Mouse (Mus musculus) limb, embryonic 14.5 days (tissue): Measurements from ENCODE around the gene Fam133b. TPM values are rescaled to one million over a fixed set of nuclear protein-coding genes. Genes with fewer than 3 reads are reported as not detected.

Experiments
- ATAC-seq: fragments of 200-750 bp; cut with Nextera tagmentation; 2 replicates; pipeline ENCODE4 v1.8.0; 2017; ENCODE audit warnings: low read depth, moderate number of reproducible peaks, moderate TSS enrichment; ENCODE audit not compliant: low FRiP score
- DNase-seq: peaks from one replicate; pipeline ENCODE4 v3.0.0-alpha.2; 2015; ENCODE audit warnings: low spot score
- H3K27ac ChIP-seq: fragments of 300-500 bp; sonication (generic); replicated peaks from 2 replicates; pipeline ENCODE4 v1.5.1; 2014; ENCODE audit warnings: low read depth, mild to moderate bottlenecking, low read length, moderate library complexity, mixed read lengths
- H3K27me3 ChIP-seq: fragments of 300-500 bp; sonication (generic); 2 replicates; pipeline ENCODE4 v1.6.1; 2014; ENCODE audit warnings: low read length, mixed read lengths; ENCODE audit not compliant: control insufficient read depth, insufficient read depth
- H3K36me3 ChIP-seq: fragments of 300-500 bp; sonication (generic); 2 replicates; pipeline ENCODE4 v1.6.1; 2014; ENCODE audit warnings: mild to moderate bottlenecking, low read length, moderate library complexity, mixed read lengths; ENCODE audit not compliant: control insufficient read depth, insufficient read depth
- H3K4me1 ChIP-seq: fragments of 300-500 bp; sonication (generic); 2 replicates; pipeline ENCODE4 v1.6.1; 2014; ENCODE audit warnings: antibody characterized with exemption, low read length, mixed read lengths; ENCODE audit not compliant: control insufficient read depth, insufficient read depth
- H3K4me2 ChIP-seq: fragments of 300-500 bp; sonication (generic); replicated peaks from 2 replicates; pipeline ENCODE4 v1.6.1; 2014; ENCODE audit warnings: low read depth, mild to moderate bottlenecking, low read length, moderate library complexity; ENCODE audit not compliant: severe bottlenecking
- H3K4me3 ChIP-seq: fragments of 300-500 bp; sonication (generic); replicated peaks from 2 replicates; pipeline ENCODE4 v1.5.1; 2014; ENCODE audit warnings: low read length
- H3K9ac ChIP-seq: fragments of 300-500 bp; sonication (generic); 2 replicates; pipeline ENCODE4 v1.6.1; 2014; ENCODE audit warnings: mild to moderate bottlenecking, low read depth, low read length, moderate library complexity; ENCODE audit not compliant: severe bottlenecking
- H3K9me3 ChIP-seq: fragments of 300-500 bp; sonication (generic); 2 replicates; pipeline ENCODE4 v1.6.1; 2016; ENCODE audit warnings: low read length; ENCODE audit not compliant: control insufficient read depth
- POLR2A ChIP-seq: fragments of 200-500 bp; IDR thresholded peaks from 2 replicates; pipeline ENCODE4 v1.8.0; 2012; ENCODE audit warnings: inconsistent platforms, mild to moderate bottlenecking, moderate library complexity, borderline replicate concordance; ENCODE audit not compliant: insufficient read depth, insufficient read length; ENCODE audit errors: extremely low read depth
- WGBS: fragments of 180-500 bp; shearing (Covaris S2); extraction: QIAGEN DNeasy Blood & Tissue Kit; methylation state at CpG from one replicate; pipeline ENCODE4 v1.1.7; 2014; 5-methylcytosine and 5-hydroxymethylcytosine counted together
- polyA plus RNA-seq, 2 experiments: library from polyadenylated mRNA; depleted of rRNA in 1 of 2; stranded (reverse) in 1 of 2; unstranded in 1 of 2; fragments of >200 nt; fragmentation: Nextera tagmentation in 1 of 2; extraction: Ambion mirVana in 1 of 2; gene quantifications; 2 replicates each; pipeline versions ENCODE4 v1.2.1 to v1.2.3; 2012 to 2014

The Fam133b gene
- polyA plus RNA-seq, 2 experiments: 29.2 to 32.1 TPM

DNA sequence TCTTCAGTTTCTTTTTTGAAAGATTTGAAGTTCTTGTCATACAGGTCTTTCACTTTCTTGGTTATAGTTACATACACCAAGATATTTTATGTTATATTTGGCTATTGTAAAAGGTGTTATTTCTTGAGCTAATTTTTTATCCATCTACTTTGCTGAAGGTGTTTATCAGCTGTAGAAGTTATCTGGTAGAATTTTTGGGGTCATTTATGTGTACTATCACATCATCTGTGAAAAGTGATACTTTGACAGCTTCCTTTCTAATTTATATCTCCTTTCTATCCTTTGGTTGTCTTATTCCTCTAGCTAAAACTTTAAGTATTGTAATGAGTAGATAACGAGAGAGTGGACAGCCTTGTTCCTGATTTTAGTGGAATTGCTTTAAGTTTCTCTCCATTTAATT is 7.8 kb downstream of the Fam133b start:
- no peak overlapping the region for H3K9ac ChIP-seq
- H3K9me3 ChIP-seq: no peaks in the 10 kb centered on the region
- DNase-seq (no peak), ATAC-seq (no peak)
- 90% methylated on average over 1 of the region's 1 CpGs for WGBS
- peaks cover 17% of the 10 kb centered on the region for H3K36me3 ChIP-seq
- no peak overlapping the region for H3K4me3 ChIP-seq
- TF ChIP-seq POLR2A: no peak
- no peaks in the 10 kb centered on the region for H3K27me3 ChIP-seq
- no peaks in the 10 kb centered on the region for H3K4me1 ChIP-seq
- H3K4me2 ChIP-seq: no peak overlapping the region
- H3K27ac ChIP-seq: no peak overlapping the region

GRCm38 (mm10) chr5:3554198-3554597 is 10.6 kb downstream of the Fam133b start:
- no peak overlapping the region for H3K4me2 ChIP-seq
- no peak overlapping the region for H3K27ac ChIP-seq
- no peaks in the 10 kb centered on the region for H3K27me3 ChIP-seq
- no peak overlapping the region for H3K4me3 ChIP-seq
- DNase-seq (no peak), ATAC-seq (no peak)
- no peaks in the 10 kb centered on the region for H3K9me3 ChIP-seq
- no peaks in the 10 kb centered on the region for H3K4me1 ChIP-seq
- peaks cover 38% of the 10 kb centered on the region for H3K36me3 ChIP-seq
- TF ChIP-seq POLR2A: no peak
- no peak overlapping the region for H3K9ac ChIP-seq
- WGBS: 95% methylated on average over 2 of the region's 2 CpGs

GRCm38 (mm10) chr5:3571266-3571665 is 27.6 kb downstream of the Fam133b start, which contains the start of gene 1700109H08Rik:
Gene 1700109H08Rik (plus strand): TSS chr5:3571566.
- H3K27me3 ChIP-seq: no peaks in the 10 kb centered on the region
- 93% methylated on average over 4 of the region's 4 CpGs for WGBS
- ATAC-seq (no peak), DNase-seq (no peak)
- no peak for TF ChIP-seq POLR2A
- no peak within 1 kb of the TSS for H3K4me2 ChIP-seq
- H3K4me3 ChIP-seq: no peak within 1 kb of the TSS
- no peak within 1 kb of the TSS for H3K27ac ChIP-seq
- no peaks in the 10 kb centered on the region for H3K4me1 ChIP-seq
- peaks cover 88% of the 10 kb centered on the region for H3K36me3 ChIP-seq
- H3K9me3 ChIP-seq: no peaks in the 10 kb centered on the region
- no peak within 1 kb of the TSS for H3K9ac ChIP-seq

DNA sequence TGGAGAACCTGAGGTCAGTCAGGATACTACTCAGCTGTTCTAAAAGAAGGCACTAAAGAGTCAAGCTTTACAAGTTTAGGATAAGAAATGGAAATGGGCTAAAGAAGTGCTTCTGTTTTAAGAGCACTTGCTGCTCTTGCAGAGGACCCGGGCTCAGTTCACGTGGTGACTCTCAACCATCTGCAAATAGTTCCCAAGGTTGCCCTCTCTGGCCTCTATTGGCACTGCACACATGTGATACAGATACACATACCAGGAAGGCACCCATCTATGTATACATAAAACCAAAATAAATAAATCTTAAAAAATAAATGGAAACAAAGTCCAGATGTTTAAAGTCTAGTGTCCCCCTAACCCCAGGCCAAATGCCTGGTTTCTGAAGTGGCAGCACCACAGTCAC is 31.2 kb downstream of the Fam133b start:
- TF ChIP-seq POLR2A: no peak
- Histone ChIP-seq H3K27ac (no peak overlapping the region), H3K27me3 (no peaks in the 10 kb centered on the region), H3K9ac (no peak overlapping the region), H3K4me3 (no peak overlapping the region), H3K9me3 (no peaks in the 10 kb centered on the region), H3K36me3 (peaks cover 96% of the 10 kb centered on the region), H3K4me1 (no peaks in the 10 kb centered on the region), H3K4me2 (no peak overlapping the region)
- 100% methylated on average over 2 of the region's 2 CpGs for WGBS
- ATAC-seq (no peak), DNase-seq (no peak)

GRCm38 (mm10) chr5:3577939-3578338 is 34.3 kb downstream of the Fam133b start:
- ATAC-seq: no peak
- no peak for DNase-seq
- TF ChIP-seq POLR2A: no peak
- 92% methylated on average over 2 of the region's 2 CpGs for WGBS
- H3K4me1 ChIP-seq: no peaks in the 10 kb centered on the region
- H3K27ac ChIP-seq: no peak overlapping the region
- H3K9me3 ChIP-seq: no peaks in the 10 kb centered on the region
- no peak overlapping the region for H3K4me3 ChIP-seq
- no peaks in the 10 kb centered on the region for H3K27me3 ChIP-seq
- peaks cover 90% of the 10 kb centered on the region for H3K36me3 ChIP-seq
- no peak overlapping the region for H3K4me2 ChIP-seq
- H3K9ac ChIP-seq: no peak overlapping the region

- peaks cover 91% of the 10 kb centered on the region for H3K36me3 ChIP-seq
Observed at GRCm38 (mm10) chr5:3579066-3579465, 35.4 kb downstream of the Fam133b start.

More at GRCm38 (mm10) chr5:3579066-3579465, 35.4 kb downstream of the Fam133b start:
- Histone ChIP-seq H3K9me3 (no peaks in the 10 kb centered on the region), H3K27me3 (no peaks in the 10 kb centered on the region), H3K27ac (no peak overlapping the region), H3K4me2 (no peak overlapping the region), H3K9ac (no peak overlapping the region), H3K4me1 (no peaks in the 10 kb centered on the region), H3K4me3 (no peak overlapping the region)
- no peak for TF ChIP-seq POLR2A
- 97% methylated on average over 7 of the region's 7 CpGs for WGBS
- no peak for ATAC-seq
- DNase-seq: no peak
